Mouse (Mus musculus): ENCODE data around the gene Slc17a2. TPM values are rescaled to one million over a fixed set of nuclear protein-coding genes. Genes with fewer than 3 reads are reported as not detected.

Gene Slc17a2
- polyA plus RNA-seq, 1 experiment from 2014 or later: not detected

Other genes starting within 250 kb of the Slc17a2 start
- gene Hist1h3e, start 244.6 kb upstream of the Slc17a2 start, polyA plus RNA-seq (2018): 0.26 TPM in 1 of 3 replicates, not detected in the others
- 0.70 to 2.0 TPM (median 0.90 TPM) in 3 replicates for gene Hist1h2ae, start 235.8 kb upstream of the Slc17a2 start, polyA plus RNA-seq (2018)
- gene Hist1h2bg, start 235.6 kb upstream of the Slc17a2 start, polyA plus RNA-seq (2018): 0.65 to 7.9 TPM (median 2.9 TPM) in 3 replicates
- not detected in 3 replicates for gene Hist1h2bf, start 232.8 kb upstream of the Slc17a2 start, polyA plus RNA-seq (2018)
- not detected in 3 replicates for gene Hist1h2ad, start 232.6 kb upstream of the Slc17a2 start, polyA plus RNA-seq (2018)
- gene Hist1h3d, start 231.2 kb upstream of the Slc17a2 start, polyA plus RNA-seq (2018): 0.13 to 1.1 TPM in 2 of 3 replicates, not detected in the other
- gene Hist1h4d, start 225.4 kb upstream of the Slc17a2 start, polyA plus RNA-seq (2018): 0.13 TPM in 1 of 3 replicates, not detected in the others
- 0.35 to 1.0 TPM (median 0.76 TPM) in 3 replicates for gene Hist1h2be, start 185.9 kb upstream of the Slc17a2 start, polyA plus RNA-seq (2018)
- gene Hist1h1e, start 184.4 kb upstream of the Slc17a2 start, polyA plus RNA-seq (2018): 0.16 to 0.34 TPM (median 0.26 TPM) in 3 replicates
- gene Hist1h2ac, start 123.0 kb upstream of the Slc17a2 start, polyA plus RNA-seq (2018): 0.20 to 0.36 TPM (median 0.33 TPM) in 3 replicates
- 101 to 170 TPM (median 160 TPM) in 3 replicates for gene Hist1h2bc, start 122.8 kb upstream of the Slc17a2 start, polyA plus RNA-seq (2018)
- gene Hist1h1t, start 111.2 kb upstream of the Slc17a2 start, polyA plus RNA-seq (2018): not detected in 3 replicates
- gene Hist1h4c, start 108.5 kb upstream of the Slc17a2 start, polyA plus RNA-seq (2018): 0.53 TPM in 1 of 3 replicates, not detected in the others
- gene Hfe, start 96.1 kb upstream of the Slc17a2 start, polyA plus RNA-seq (2018): 27.7 to 67.4 TPM (median 36.4 TPM) in 3 replicates
- gene Hist1h1c, start 68.2 kb upstream of the Slc17a2 start, polyA plus RNA-seq (2018): 72.8 to 156 TPM (median 87.8 TPM) in 3 replicates
- gene Hist1h3c, start 61.4 kb upstream of the Slc17a2 start, polyA plus RNA-seq (2018): not detected in 3 replicates
- gene Hist1h2bb, start 60.3 kb upstream of the Slc17a2 start, polyA plus RNA-seq (2018): not detected in 3 replicates
- gene Hist1h2ab, start 55.9 kb upstream of the Slc17a2 start, polyA plus RNA-seq (2018): not detected in 3 replicates
- not detected in 3 replicates for gene Hist1h3b, start 54.7 kb upstream of the Slc17a2 start, polyA plus RNA-seq (2018)
- gene Hist1h4b, start 50.0 kb upstream of the Slc17a2 start, polyA plus RNA-seq (2018): 0.99 TPM in 1 of 3 replicates, not detected in the others
- not detected in 3 replicates for gene Hist1h4a, start 45.8 kb upstream of the Slc17a2 start, polyA plus RNA-seq (2018)
- not detected in 3 replicates for gene Hist1h3a, start 44.6 kb upstream of the Slc17a2 start, polyA plus RNA-seq (2018)
- 0.43 TPM in 1 of 3 replicates, not detected in the others for gene Hist1h1a, start 43.3 kb upstream of the Slc17a2 start, polyA plus RNA-seq (2018)
- not detected in 3 replicates for gene Trim38, start 37.1 kb upstream of the Slc17a2 start, polyA plus RNA-seq (2018)
- not detected in 3 replicates for gene Slc17a3, start 32.4 kb downstream of the Slc17a2 start, polyA plus RNA-seq (2018)
- gene Slc17a1, start 60.8 kb downstream of the Slc17a2 start, polyA plus RNA-seq (2018): not detected in 3 replicates
- gene Slc17a4, start 108.0 kb downstream of the Slc17a2 start, polyA plus RNA-seq (2018): not detected in 3 replicates
- not detected in 3 replicates for gene Hist1h2ba, start 127.2 kb downstream of the Slc17a2 start, polyA plus RNA-seq (2018)
- gene Hist1h2aa, start 127.5 kb downstream of the Slc17a2 start, polyA plus RNA-seq (2018): not detected in 3 replicates
- not detected in 3 replicates for gene Scgn, start 184.2 kb downstream of the Slc17a2 start, polyA plus RNA-seq (2018)